Mouse (Mus musculus) stomach, postnatal 0 days (tissue): ENCODE measurements at regions not wholly inside any gene's neighbourhood (a gene's known extent, or its start where the extent isn't known, plus 50 kb on each side); places are given as distances from the start of the nearest gene placed in this dataset.

ENCODE experiments used
- ATAC-seq: fragments of 200-750 bp; cut with Nextera tagmentation; 2 replicates; pipeline ENCODE4 v1.8.0; 2017; ENCODE audit not compliant: low FRiP score, low TSS enrichment
- DNase-seq: peaks from one replicate; pipeline ENCODE4 v3.0.0-alpha.2; 2016; ENCODE audit warnings: low spot score
- H3K27ac ChIP-seq: fragments of 300-500 bp; sonication (generic); replicated peaks from 2 replicates; pipeline ENCODE4 v1.5.1; 2014; ENCODE audit warnings: mild to moderate bottlenecking, control low read depth
- H3K27me3 ChIP-seq: fragments of 300-500 bp; sonication (generic); 2 replicates; pipeline ENCODE4 v1.6.1; 2014; ENCODE audit warnings: low read length; ENCODE audit not compliant: control insufficient read depth, insufficient read depth
- H3K36me3 ChIP-seq: fragments of 300-500 bp; sonication (generic); 2 replicates; pipeline ENCODE4 v1.6.1; 2014; ENCODE audit warnings: low read length, mixed read lengths; ENCODE audit not compliant: control insufficient read depth, insufficient read depth
- H3K4me1 ChIP-seq: fragments of 300-500 bp; sonication (generic); replicated peaks from 2 replicates; pipeline ENCODE4 v1.6.1; 2014; ENCODE audit warnings: antibody characterized with exemption; ENCODE audit not compliant: control insufficient read depth, insufficient read depth
- H3K4me2 ChIP-seq: fragments of 300-500 bp; sonication (generic); replicated peaks from 2 replicates; pipeline ENCODE4 v1.6.1; 2014; ENCODE audit warnings: low read depth, mild to moderate bottlenecking, control low read depth, moderate library complexity
- H3K4me3 ChIP-seq: fragments of 300-500 bp; sonication (generic); 2 replicates; pipeline ENCODE4 v1.5.1; 2014; ENCODE audit warnings: low read depth, low read length, control low read depth
- H3K9ac ChIP-seq: fragments of 300-500 bp; sonication (generic); 2 replicates; pipeline ENCODE4 v1.6.1; 2014; ENCODE audit warnings: mild to moderate bottlenecking, low read length, control low read depth, mixed read lengths
- H3K9me3 ChIP-seq: fragments of 300-500 bp; sonication (generic); 2 replicates; pipeline ENCODE4 v1.6.1; 2016; ENCODE audit warnings: low read length; ENCODE audit not compliant: control insufficient read depth
- CTCF ChIP-seq: IDR thresholded peaks from 2 replicates; pipeline ENCODE4 v1.5.1; 2016; ENCODE audit warnings: antibody characterized with exemption, low read depth, mild to moderate bottlenecking, moderate library complexity
- EP300 ChIP-seq: optimal IDR thresholded peaks from 2 replicates; pipeline ENCODE3; 2016; ENCODE audit warnings: antibody characterized with exemption
- WGBS: fragments of 180-500 bp; shearing (Covaris S2); extraction: QIAGEN DNeasy Blood & Tissue Kit; methylation state at CpG from one replicate; pipeline ENCODE4 v1.1.7; 2014; 5-methylcytosine and 5-hydroxymethylcytosine counted together

GRCm38 (mm10) chr13:106638706-106639385 is 297.9 kb downstream of the Ipo11 start:
- Histone ChIP-seq H3K27ac (no peak overlapping the region), H3K9ac (no peak overlapping the region), H3K4me3 (no peak overlapping the region), H3K27me3 (no peaks in the 10 kb centered on the region), H3K36me3 (no peaks in the 10 kb centered on the region), H3K4me1 (no peaks in the 10 kb centered on the region), H3K4me2 (no peak overlapping the region), H3K9me3 (no peaks in the 10 kb centered on the region)
- TF ChIP-seq CTCF: no peak
- TF ChIP-seq EP300: no peak
- no peak for ATAC-seq
- WGBS: 81% methylated on average over 7 of the region's 7 CpGs
- no peak for DNase-seq

GRCm38 (mm10) chr13:106591729-106592128 is 345.0 kb downstream of the Ipo11 start:
- 61% methylated on average over 2 of the region's 2 CpGs for WGBS
- Histone ChIP-seq H3K27ac (no peak overlapping the region), H3K9ac (no peak overlapping the region)

GRCm38 (mm10) chr13:106567658-106568359 is 368.9 kb downstream of the Ipo11 start:
- no peak for ATAC-seq
- no peaks in the 10 kb centered on the region for H3K4me1 ChIP-seq
- TF ChIP-seq EP300: no peak
- TF ChIP-seq CTCF: no peak

More at GRCm38 (mm10) chr13:106591729-106592128, 345.0 kb downstream of the Ipo11 start:
- TF ChIP-seq CTCF (no peak), EP300 (no peak)
- DNase-seq: no peak
- Histone ChIP-seq H3K27me3 (no peaks in the 10 kb centered on the region), H3K9me3 (no peaks in the 10 kb centered on the region), H3K36me3 (no peaks in the 10 kb centered on the region), H3K4me1 (no peaks in the 10 kb centered on the region), H3K4me2 (no peak overlapping the region), H3K4me3 (no peak overlapping the region)
- no peak for ATAC-seq

GRCm38 (mm10) chr13:106562588-106562987 is 374.2 kb downstream of the Ipo11 start:
- H3K9ac ChIP-seq: no peak overlapping the region
- DNase-seq: no peak
- WGBS: 83% methylated on average over 1 of the region's 1 CpGs
- H3K4me3 ChIP-seq: no peak overlapping the region
- H3K27me3 ChIP-seq: no peaks in the 10 kb centered on the region
- no peak overlapping the region for H3K27ac ChIP-seq
- no peak for ATAC-seq
- H3K9me3 ChIP-seq: no peaks in the 10 kb centered on the region
- TF ChIP-seq EP300: no peak
- no peak for TF ChIP-seq CTCF
- no peaks in the 10 kb centered on the region for H3K36me3 ChIP-seq
- H3K4me2 ChIP-seq: no peak overlapping the region
- no peaks in the 10 kb centered on the region for H3K4me1 ChIP-seq

More at GRCm38 (mm10) chr13:106567658-106568359, 368.9 kb downstream of the Ipo11 start:
- DNase-seq: no peak
- H3K4me2 ChIP-seq: no peak overlapping the region
- H3K9ac ChIP-seq: no peak overlapping the region
- 86% methylated on average over 9 of the region's 9 CpGs for WGBS
- H3K27ac ChIP-seq: no peak overlapping the region
- no peaks in the 10 kb centered on the region for H3K9me3 ChIP-seq
- no peaks in the 10 kb centered on the region for H3K27me3 ChIP-seq
- H3K4me3 ChIP-seq: no peak overlapping the region
- no peaks in the 10 kb centered on the region for H3K36me3 ChIP-seq

GRCm38 (mm10) chr13:106562161-106562560 is 374.6 kb downstream of the Ipo11 start:
- ATAC-seq: no peak
- TF ChIP-seq CTCF: no peak
- TF ChIP-seq EP300: no peak
- Histone ChIP-seq H3K27me3 (no peaks in the 10 kb centered on the region), H3K9me3 (no peaks in the 10 kb centered on the region), H3K36me3 (no peaks in the 10 kb centered on the region), H3K9ac (no peak overlapping the region), H3K4me1 (no peaks in the 10 kb centered on the region), H3K4me2 (no peak overlapping the region), H3K4me3 (no peak overlapping the region), H3K27ac (no peak overlapping the region)
- DNase-seq: no peak
- 71% methylated on average over 4 of the region's 4 CpGs for WGBS
